Mouse (Mus musculus): ENCODE results near the gene Trip12.

- TF ChIP-seq POLR2A (IDR thresholded peaks at IDR 0.05; ENCODE audit: control insufficient read depth, extremely low read depth, insufficient read depth, low read length, poor library complexity) (no peak), CTCF (IDR thresholded peaks at IDR 0.05; ENCODE audit: borderline replicate concordance, control insufficient read depth, extremely low read depth, insufficient read depth, low read length, poor library complexity) (no peak)
Observed at GRCm38 (mm10) chr1:84721942-84722341, 118.4 kb downstream of the Trip12 start.
